Mouse (Mus musculus) gastrocnemius, postnatal 10 days (tissue): ENCODE measurements at regions not wholly inside any gene's neighbourhood (a gene's known extent, or its start where the extent isn't known, plus 50 kb on each side); places are given as distances from the start of the nearest gene placed in this dataset.
"Not testable (repeated sequence)": the region's sequence is repeated elsewhere in the genome, so short reads cannot be mapped to it uniquely, and the experiment has no call there.

ENCODE experiments used
- DNase-seq: peaks from one replicate; pipeline ENCODE4 v3.0.0; 2021; ENCODE audit warnings: mixed read lengths

- no peak for DNase-seq
Observed at GRCm38 (mm10) chr5:67487965-67488409, 59.9 kb upstream of the Bend4 start.

DNA sequence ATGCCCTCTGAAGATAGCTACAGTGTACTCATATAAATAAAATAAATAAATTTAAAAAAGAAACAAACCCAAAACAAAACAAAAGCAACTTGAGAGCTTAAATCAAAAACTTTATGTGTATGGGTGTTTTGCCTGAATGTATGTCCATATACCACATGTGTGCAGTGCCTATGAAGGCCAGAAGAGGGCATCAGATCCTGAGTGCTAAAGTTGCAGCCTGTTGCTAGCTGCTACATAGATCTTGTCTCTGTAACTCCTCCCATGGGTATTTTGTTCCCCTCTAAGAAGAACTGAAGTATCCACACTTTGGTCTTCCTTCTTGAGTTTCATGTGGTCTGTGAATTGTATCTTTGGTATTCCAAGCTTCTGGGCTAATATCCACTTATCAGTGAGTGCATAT lies 62.6 kb upstream of the Bend4 start:
- not testable (repeated sequence) for DNase-seq

DNA sequence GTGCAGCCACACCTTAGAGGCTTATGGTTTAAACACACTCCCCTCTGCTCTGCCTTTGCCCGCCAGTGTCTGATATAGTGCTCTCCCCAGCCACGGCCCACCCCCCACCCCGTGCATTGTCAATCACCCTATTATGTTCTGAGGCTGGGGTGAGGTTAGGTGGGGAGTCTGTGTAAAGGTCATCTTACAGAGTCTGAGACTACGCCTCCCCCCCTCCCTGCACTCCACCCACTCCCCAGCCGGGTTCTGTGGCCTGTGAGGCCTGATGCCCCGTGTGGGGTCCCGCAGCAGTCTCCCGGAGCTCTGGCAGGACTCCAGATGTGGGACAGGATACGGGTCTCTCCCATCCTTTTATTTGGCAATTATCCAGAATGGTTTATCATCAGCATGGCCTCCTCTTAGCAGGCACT lies 64.8 kb upstream of the Bend4 start:
- DNase-seq: no peak

DNA sequence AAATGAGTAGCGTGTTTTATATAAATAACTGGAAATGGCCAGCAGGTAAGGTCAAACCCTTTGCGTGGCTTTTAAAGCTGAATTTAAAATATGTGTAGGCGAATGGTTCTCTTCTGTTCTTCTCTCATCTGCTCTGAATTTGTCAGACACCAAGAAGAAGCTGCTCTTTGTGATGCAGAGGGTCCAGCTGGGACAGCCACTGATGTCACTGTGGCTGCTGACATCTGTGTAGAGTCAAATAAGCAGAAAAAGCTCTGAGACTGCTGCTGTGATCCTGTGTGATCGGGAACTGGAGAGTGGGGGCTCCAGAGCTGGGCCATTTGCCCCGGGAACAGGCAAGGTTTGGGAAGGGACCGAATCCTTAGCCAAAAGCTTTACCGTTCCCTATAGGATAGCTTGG lies 68.6 kb upstream of the Bend4 start:
- no peak for DNase-seq

- no peak for DNase-seq
Observed at GRCm38 (mm10) chr5:67520251-67520650, 87.4 kb upstream of the Shisa3 start.

DNA sequence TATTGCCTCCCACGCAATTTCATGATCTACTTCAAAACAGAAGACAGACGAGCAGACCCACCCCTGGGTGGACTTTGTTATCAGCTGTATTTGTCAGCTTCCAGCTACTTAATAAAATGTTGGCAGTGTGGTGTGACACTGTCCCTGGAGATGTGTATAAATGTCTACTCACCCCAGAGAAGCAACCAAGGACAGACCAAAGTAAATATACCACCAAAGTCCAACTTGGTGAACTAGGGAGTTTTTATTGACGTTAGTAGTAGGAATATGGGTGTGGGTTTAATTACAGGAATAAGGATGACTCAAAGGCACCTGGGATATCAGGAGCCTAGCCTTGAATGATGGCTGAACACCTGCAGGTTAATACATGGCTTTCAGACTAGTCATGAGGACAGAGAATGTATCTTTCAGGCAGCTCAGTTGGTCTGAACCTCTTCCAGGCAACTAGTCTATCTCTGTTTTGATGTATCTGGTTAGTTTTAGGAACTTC lies 86.2 kb upstream of the Shisa3 start:
- no peak for DNase-seq

DNA sequence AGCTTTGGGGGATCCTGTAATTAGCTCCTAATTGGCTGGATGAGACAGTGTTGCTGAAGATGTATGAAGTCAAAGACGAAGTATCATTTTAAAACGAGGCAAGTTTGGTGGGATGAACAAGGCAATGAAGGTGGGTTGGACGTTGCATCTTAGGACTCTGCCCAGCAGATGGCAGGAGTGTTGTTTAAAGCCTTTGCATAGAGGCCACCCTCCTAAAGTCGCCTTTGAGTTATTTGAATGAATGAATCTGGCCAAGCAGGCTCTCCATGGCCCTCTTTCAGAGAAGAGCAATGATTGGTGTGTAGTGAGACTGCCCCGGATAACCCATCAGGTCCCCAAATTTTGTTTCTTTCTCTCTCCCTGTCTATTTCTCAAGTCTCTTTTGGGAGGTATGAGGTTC lies 77.5 kb upstream of the Shisa3 start:
- no peak for DNase-seq

DNA sequence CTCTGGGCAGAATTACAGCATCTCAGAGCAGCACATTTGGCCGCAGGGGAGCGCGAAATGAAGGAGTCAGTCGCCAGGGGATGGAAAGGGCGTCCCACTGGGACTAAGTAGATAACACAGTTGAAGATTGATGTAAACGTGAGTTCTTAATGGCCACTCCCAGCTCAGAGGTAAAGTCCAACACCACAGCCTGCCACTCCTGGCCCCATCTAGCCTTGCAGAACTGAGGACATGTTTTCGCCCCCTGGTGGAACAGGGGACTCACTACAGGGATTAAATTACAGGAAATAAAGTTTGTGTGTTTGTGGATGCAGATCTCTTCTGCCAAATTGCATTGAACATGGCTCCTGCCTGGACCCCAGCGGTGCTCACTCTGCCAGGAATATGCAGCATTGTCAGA lies 76.7 kb upstream of the Shisa3 start:
- DNase-seq: no peak

- DNase-seq: peak; percentile 84
Observed at GRCm38 (mm10) chr5:67532351-67532750, 75.3 kb upstream of the Shisa3 start.

DNA sequence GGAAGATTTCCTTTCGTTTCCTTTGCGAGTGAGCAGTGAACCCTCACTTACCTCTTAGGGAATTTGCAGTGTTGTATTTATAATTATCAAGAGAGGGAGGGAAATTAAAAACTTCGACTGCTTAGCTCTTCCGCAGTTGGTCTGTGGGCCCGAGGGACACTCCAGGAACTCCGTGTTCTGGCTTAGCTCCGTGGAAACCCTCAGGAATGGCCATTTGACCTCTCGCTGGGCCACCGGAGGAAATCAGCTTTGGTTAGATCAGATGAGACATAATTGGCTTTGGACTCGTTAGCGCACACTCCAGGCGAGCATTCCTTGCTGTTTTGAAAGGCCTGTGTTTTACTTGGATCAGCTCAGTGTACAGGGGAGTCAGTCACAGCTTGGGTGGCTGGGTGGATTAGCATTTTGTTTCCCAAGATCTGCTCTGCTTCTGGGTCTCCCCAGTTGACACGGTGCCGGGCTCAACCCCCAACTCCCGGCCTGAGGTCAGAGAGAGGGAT lies 74.9 kb upstream of the Shisa3 start:
- DNase-seq: peak; percentile 14

DNA sequence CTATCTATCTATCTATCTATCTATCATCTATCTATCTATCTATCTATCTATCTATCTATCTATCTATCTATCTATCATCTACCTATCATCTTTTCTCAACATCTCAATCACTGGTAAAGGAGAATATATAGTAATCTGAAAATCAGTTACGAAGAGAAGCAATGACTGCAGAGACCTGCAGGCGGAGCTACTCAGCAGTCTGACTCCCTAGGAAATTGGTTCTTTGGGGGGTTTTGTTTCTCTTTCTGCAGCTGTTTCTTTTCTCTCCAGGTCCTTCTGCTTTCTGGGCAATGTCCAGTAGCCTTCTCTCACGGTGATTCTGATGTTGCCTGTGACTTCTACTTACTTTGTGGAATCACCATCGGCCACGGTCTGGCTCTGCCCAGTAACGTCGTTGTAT lies 73.6 kb upstream of the Shisa3 start:
- no peak for DNase-seq

GRCm38 (mm10) chr5:67537990-67538389 lies 69.7 kb upstream of the Shisa3 start:
- peak; percentile 16 for DNase-seq

- DNase-seq: no peak
Observed at GRCm38 (mm10) chr5:67539591-67540238, 68.0 kb upstream of the Shisa3 start.

GRCm38 (mm10) chr5:67541867-67542266 lies 65.8 kb upstream of the Shisa3 start:
- peak; percentile 13 for DNase-seq

- DNase-seq: no peak
Observed at GRCm38 (mm10) chr5:67544028-67544589, 63.6 kb upstream of the Shisa3 start.

DNA sequence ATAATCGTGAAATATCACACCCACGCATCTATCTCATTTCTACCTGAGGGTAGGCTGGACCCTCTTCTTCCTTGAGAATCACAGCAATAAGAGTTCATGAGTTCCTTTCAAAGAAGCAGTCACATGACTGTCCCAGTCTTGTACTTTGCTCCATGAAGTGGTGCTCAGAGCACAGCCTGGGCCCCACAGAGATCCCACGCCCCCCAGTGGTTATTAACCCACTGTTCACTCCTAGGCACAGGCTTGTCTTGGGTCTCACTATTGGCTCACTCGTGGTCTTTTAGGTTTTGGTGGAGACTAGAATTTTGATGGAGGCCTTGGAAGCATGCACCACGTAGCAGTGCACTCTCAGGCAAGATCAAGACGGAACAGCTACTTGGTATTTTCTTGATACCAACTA lies 57.4 kb upstream of the Shisa3 start:
- DNase-seq: no peak

- DNase-seq: no peak
Observed at GRCm38 (mm10) chr5:67551668-67552390, 55.9 kb upstream of the Shisa3 start.

- DNase-seq: no peak
Observed at GRCm38 (mm10) chr5:67552865-67553264, 54.8 kb upstream of the Shisa3 start.
